Mouse (Mus musculus) kidney, adult 18-20 months (tissue): ENCODE measurements at regions not wholly inside any gene's neighbourhood (a gene's known extent, or its start where the extent isn't known, plus 50 kb on each side); places are given as distances from the start of the nearest gene placed in this dataset.

Experiments
- DNase-seq: peaks from one replicate; pipeline ENCODE4 v3.0.0; 2021

- DNase-seq = no peak
Observed at GRCm38 (mm10) chr2:108913967-108914366, 366.6 kb upstream of the Kif18a start.

- no peak for DNase-seq
Observed at GRCm38 (mm10) chr2:108919500-108920045, 361.0 kb upstream of the Kif18a start.

- DNase-seq = no peak
Observed at GRCm38 (mm10) chr2:108920111-108920510, 360.4 kb upstream of the Kif18a start.

GRCm38 (mm10) chr2:108935981-108936762 lies 344.4 kb upstream of the Kif18a start:
- DNase-seq = no peak

- DNase-seq = no peak
Observed at GRCm38 (mm10) chr2:108980921-108981320, 299.6 kb upstream of the Kif18a start.

GRCm38 (mm10) chr2:109016223-109016622 lies 264.3 kb upstream of the Kif18a start:
- DNase-seq = no peak

- DNase-seq = no peak
Observed at GRCm38 (mm10) chr2:109017018-109017707, 263.4 kb upstream of the Kif18a start.

GRCm38 (mm10) chr2:109038131-109038695 lies 242.3 kb upstream of the Kif18a start:
- no peak for DNase-seq
